Mouse (Mus musculus) myocyte (in vitro differentiated cells): ENCODE measurements around the gene Sdccag8.

Experiments
- E2F4 ChIP-seq: IDR thresholded peaks from one replicate; pipeline ENCODE4 v1.6.1; 2011; ENCODE audit warnings: mild to moderate bottlenecking, control low read depth, moderate library complexity; ENCODE audit not compliant: insufficient read depth
- MAX ChIP-seq: IDR thresholded peaks from one replicate; pipeline ENCODE4 v1.6.1; 2011; ENCODE audit warnings: low read depth, mild to moderate bottlenecking, control low read depth
- POLR2A ChIP-seq: IDR thresholded peaks from one replicate; pipeline ENCODE4 v1.6.1; 2011; ENCODE audit warnings: low read depth, mild to moderate bottlenecking, control low read depth, moderate library complexity; ENCODE audit not compliant: insufficient read length
- REST ChIP-seq: IDR thresholded peaks from one replicate; pipeline ENCODE4 v1.6.1; 2011; ENCODE audit warnings: mild to moderate bottlenecking, control low read depth, moderate library complexity; ENCODE audit not compliant: insufficient read depth, insufficient read length
- USF1 ChIP-seq: IDR thresholded peaks from one replicate; pipeline ENCODE4 v1.6.1; 2011; ENCODE audit warnings: low read depth, mild to moderate bottlenecking, control low read depth, moderate library complexity

DNA sequence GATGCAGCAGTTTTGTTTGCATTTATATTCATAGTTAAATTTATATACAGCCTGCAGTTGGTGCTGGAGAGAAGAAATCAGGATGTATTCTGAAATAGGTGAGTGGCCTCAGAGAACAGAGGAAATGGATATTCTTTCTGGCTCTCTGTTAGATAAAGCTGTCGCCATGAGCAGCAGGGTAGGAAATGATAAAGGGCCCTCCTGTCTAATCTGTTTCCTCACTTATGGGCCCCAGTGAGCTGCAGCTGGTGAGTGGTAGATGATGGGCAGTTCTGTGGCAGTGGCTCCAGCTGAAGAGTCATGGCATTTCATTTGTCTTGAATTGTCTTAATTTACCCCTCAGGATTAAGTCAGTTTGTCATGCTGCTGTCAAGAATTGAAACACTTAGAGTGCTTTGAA lies 7.5 kb downstream of the Sdccag8 start:
- no peak for TF ChIP-seq POLR2A
- TF ChIP-seq MAX = no peak
- no peak for TF ChIP-seq REST
- no peak for TF ChIP-seq E2F4
- TF ChIP-seq USF1 = no peak
